Mouse (Mus musculus): ENCODE measurements around the gene Cyb561a3.

DNA sequence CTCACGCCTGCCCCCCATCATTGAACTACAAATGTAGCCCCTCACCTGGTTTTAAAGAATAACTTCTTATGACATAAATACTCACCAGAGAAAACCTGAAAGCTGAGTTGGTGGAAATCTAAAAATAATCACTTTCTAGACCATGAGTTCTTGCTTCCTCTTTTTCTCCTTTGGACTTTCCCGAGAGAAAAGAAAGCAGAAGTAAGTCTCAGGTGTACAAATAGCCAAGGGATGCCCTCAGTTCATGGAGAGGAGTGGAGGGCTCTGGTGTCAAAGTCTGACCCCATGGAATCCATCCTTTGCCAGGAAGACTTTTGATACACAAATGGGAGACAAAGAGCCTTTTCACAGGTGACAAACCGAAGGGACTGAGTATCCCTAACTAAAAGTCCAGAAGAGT, 3.8 kb downstream of the Cyb561a3 start:
- TF ChIP-seq POLR2A (IDR thresholded peaks at IDR 0.05; ENCODE audit: low read depth, low read length) (no peak), CTCF (conservative IDR thresholded peaks at IDR 0.05; ENCODE audit: insufficient read depth, insufficient read length, low read depth, low read length) (no peak)
